Mouse (Mus musculus) forebrain, embryonic 12.5 days (tissue): ENCODE results near the gene Olfr266. TPM values are rescaled to one million over a fixed set of nuclear protein-coding genes. Genes with fewer than 3 reads are reported as not detected.

Experiments used
- ATAC-seq: fragments of 200-750 bp; cut with Nextera tagmentation; 2 replicates; pipeline ENCODE4 v1.8.0; 2017; ENCODE audit warnings: moderate TSS enrichment; ENCODE audit not compliant: low FRiP score
- H3K27ac ChIP-seq: fragments of 300-500 bp; sonication (generic); 2 replicates; pipeline ENCODE4 v1.5.1; 2016; ENCODE audit warnings: mild to moderate bottlenecking
- H3K27me3 ChIP-seq: fragments of 300-500 bp; sonication (generic); 2 replicates; pipeline ENCODE4 v1.6.1; 2016; ENCODE audit warnings: mild to moderate bottlenecking
- H3K36me3 ChIP-seq: fragments of 300-500 bp; sonication (generic); replicated peaks from 2 replicates; pipeline ENCODE4 v1.6.1; 2016; ENCODE audit warnings: mild to moderate bottlenecking
- H3K4me1 ChIP-seq: fragments of 300-500 bp; sonication (generic); 2 replicates; pipeline ENCODE4 v1.6.1; 2016
- H3K4me2 ChIP-seq: fragments of 300-500 bp; sonication (generic); 2 replicates; pipeline ENCODE4 v1.6.1; 2016; ENCODE audit warnings: mild to moderate bottlenecking, moderate library complexity
- H3K4me3 ChIP-seq: fragments of 300-500 bp; sonication (generic); replicated peaks from 2 replicates; pipeline ENCODE4 v1.5.1; 2016; ENCODE audit warnings: mild to moderate bottlenecking
- H3K9ac ChIP-seq: fragments of 300-500 bp; sonication (generic); 2 replicates; pipeline ENCODE4 v1.6.1; 2016; ENCODE audit warnings: mild to moderate bottlenecking
- H3K9me3 ChIP-seq: fragments of 300-500 bp; sonication (generic); 2 replicates; pipeline ENCODE4 v1.6.1; 2016
- WGBS: fragments of 180-500 bp; shearing (Covaris S2); methylation state at CpG from one replicate; pipeline ENCODE4 v1.1.7; 2016; 5-methylcytosine and 5-hydroxymethylcytosine counted together
- polyA plus RNA-seq: library from polyadenylated mRNA; unstranded; fragments of >200 nt; fragmentation: Nextera tagmentation; extraction: Ambion mirVana; gene quantifications from 2 replicates; pipeline ENCODE4 v1.2.1, GENCODE M21; 2016

The Olfr266 gene
- polyA plus RNA-seq = not detected in 2 replicates

- Histone ChIP-seq H3K27ac (no peak within 1 kb of the TSS), H3K27me3 (no peaks in the 10 kb centered on the region), H3K9ac (no peak within 1 kb of the TSS), H3K4me1 (no peaks in the 10 kb centered on the region), H3K4me2 (no peak within 1 kb of the TSS), H3K9me3 (no peaks in the 10 kb centered on the region), H3K4me3 (no peak within 1 kb of the TSS), H3K36me3 (no peaks in the 10 kb centered on the region)
- ATAC-seq = no peak
- 84% methylated on average over 1 of the region's 1 CpGs for WGBS
Observed at GRCm38 (mm10) chr3:106826187-106826586, at the start of gene Olfr266. Gene Olfr266 (minus strand): TSS chr3:106826287.

DNA sequence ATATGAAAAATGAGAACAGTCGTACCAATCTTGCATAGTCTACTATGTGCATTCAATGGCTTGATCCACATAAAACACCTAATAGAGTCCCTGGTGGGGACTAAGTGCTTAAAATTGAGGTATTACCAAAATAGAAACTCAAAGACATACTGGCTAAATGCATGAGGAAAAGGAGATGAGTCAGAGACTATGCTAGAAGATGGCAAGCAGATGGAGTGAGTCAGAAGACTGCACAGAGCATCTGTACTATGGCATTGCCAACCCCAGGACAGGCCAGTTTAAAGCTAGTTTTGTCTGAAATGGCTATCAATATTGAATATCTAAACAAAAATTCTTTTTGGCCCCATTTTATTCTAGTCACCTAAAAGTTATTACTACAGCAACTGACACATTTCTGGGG, 49.5 kb upstream of the Olfr266 start:
- Histone ChIP-seq H3K4me1 (no peaks in the 10 kb centered on the region), H3K36me3 (no peaks in the 10 kb centered on the region), H3K27ac (no peak overlapping the region), H3K4me3 (no peak overlapping the region), H3K27me3 (no peaks in the 10 kb centered on the region), H3K9me3 (no peaks in the 10 kb centered on the region), H3K4me2 (no peak overlapping the region), H3K9ac (no peak overlapping the region)
- no peak for ATAC-seq
- 95% methylated on average over 1 of the region's 1 CpGs for WGBS

GRCm38 (mm10) chr3:106872893-106873292, 46.8 kb upstream of the Olfr266 start:
- no peaks in the 10 kb centered on the region for H3K4me1 ChIP-seq
- ATAC-seq = no peak
- no peaks in the 10 kb centered on the region; the same call in 1 of the 2 replicates for H3K27me3 ChIP-seq
- H3K9ac ChIP-seq = no peak overlapping the region
- no peak overlapping the region for H3K27ac ChIP-seq
- no peak overlapping the region for H3K4me3 ChIP-seq
- no peak overlapping the region for H3K4me2 ChIP-seq
- H3K36me3 ChIP-seq = no peaks in the 10 kb centered on the region
- no peaks in the 10 kb centered on the region for H3K9me3 ChIP-seq

GRCm38 (mm10) chr3:106832107-106832506, 6.0 kb upstream of the Olfr266 start:
- WGBS = 83% methylated on average over 1 of the region's 1 CpGs
- Histone ChIP-seq H3K27me3 (no peaks in the 10 kb centered on the region), H3K36me3 (no peaks in the 10 kb centered on the region), H3K4me1 (no peaks in the 10 kb centered on the region), H3K9me3 (peaks cover 10% of the 10 kb centered on the region), H3K9ac (no peak overlapping the region), H3K4me3 (no peak overlapping the region), H3K4me2 (no peak overlapping the region), H3K27ac (no peak overlapping the region)
- no peak for ATAC-seq

DNA sequence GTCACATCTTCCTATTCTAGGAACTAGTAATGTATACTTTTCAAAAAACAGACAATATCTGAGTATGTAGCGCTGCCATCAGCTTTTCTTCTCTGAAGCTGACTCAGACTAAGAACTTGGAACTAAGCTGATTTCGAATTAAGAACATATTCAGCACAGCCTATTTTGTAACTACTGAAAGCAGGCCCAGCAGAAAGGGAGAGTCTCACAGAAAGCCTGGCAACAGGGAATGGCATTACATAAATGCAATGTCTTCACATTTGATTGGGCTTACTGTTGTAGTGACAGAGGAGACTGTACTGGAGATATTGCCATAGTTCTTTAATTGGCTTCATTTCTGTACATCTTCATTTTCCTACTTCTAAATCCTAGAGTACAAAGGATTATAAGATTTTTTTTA, 8.4 kb downstream of the Olfr266 start:
- H3K27ac ChIP-seq = no peak overlapping the region
- H3K4me2 ChIP-seq = no peak overlapping the region
- H3K9me3 ChIP-seq = no peaks in the 10 kb centered on the region
- no peaks in the 10 kb centered on the region for H3K36me3 ChIP-seq
- H3K4me1 ChIP-seq = no peaks in the 10 kb centered on the region
- WGBS = 80% methylated on average over 2 of the region's 2 CpGs
- H3K4me3 ChIP-seq = no peak overlapping the region
- H3K9ac ChIP-seq = no peak overlapping the region
- no peak for ATAC-seq
- H3K27me3 ChIP-seq = no peaks in the 10 kb centered on the region

GRCm38 (mm10) chr3:106808972-106809695, 17.0 kb downstream of the Olfr266 start:
- H3K4me2 ChIP-seq = no peak overlapping the region

DNA sequence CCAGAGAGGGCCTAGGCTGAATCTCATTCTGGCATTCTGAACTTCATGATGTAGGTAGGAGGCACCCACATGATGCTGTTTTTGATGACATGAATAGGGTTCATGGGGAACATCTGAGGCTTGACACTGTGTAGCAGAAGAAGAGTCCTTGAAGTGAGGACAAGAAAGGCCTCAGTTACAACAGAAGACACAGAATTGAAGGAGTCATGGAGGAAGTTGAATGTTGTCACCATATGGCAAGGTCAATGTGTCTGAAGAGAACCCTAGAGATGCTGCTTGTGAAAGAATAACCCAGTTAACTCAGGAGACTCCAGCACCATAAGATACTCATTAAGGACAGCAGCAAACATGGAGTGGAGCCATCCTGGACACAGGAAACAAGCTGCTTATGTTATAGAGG, 28.0 kb downstream of the Olfr266 start:
- ATAC-seq = no peak
- H3K27me3 ChIP-seq = no peaks in the 10 kb centered on the region
- no peak overlapping the region for H3K27ac ChIP-seq
- H3K4me3 ChIP-seq = no peak overlapping the region
- no peak overlapping the region for H3K9ac ChIP-seq
- no peaks in the 10 kb centered on the region for H3K36me3 ChIP-seq
- no peak overlapping the region for H3K4me2 ChIP-seq
- H3K9me3 ChIP-seq = peaks cover 3% of the 10 kb centered on the region; the same call in 1 of the 2 replicates
- no peaks in the 10 kb centered on the region for H3K4me1 ChIP-seq

More at GRCm38 (mm10) chr3:106808972-106809695, 17.0 kb downstream of the Olfr266 start:
- 70% methylated on average over 2 of the region's 2 CpGs for WGBS
- H3K27ac ChIP-seq = no peak overlapping the region
- H3K9ac ChIP-seq = no peak overlapping the region
- no peaks in the 10 kb centered on the region for H3K9me3 ChIP-seq
- no peaks in the 10 kb centered on the region for H3K36me3 ChIP-seq
- no peaks in the 10 kb centered on the region for H3K27me3 ChIP-seq
- H3K4me1 ChIP-seq = no peaks in the 10 kb centered on the region
- H3K4me3 ChIP-seq = no peak overlapping the region
- ATAC-seq = no peak

GRCm38 (mm10) chr3:106789930-106790329, 36.2 kb downstream of the Olfr266 start, which contains the start of gene Cd53:
Gene Cd53 (minus strand): TSS chr3:106790149.
- Histone ChIP-seq H3K9me3 (no peaks in the 10 kb centered on the region), H3K36me3 (no peaks in the 10 kb centered on the region), H3K4me2 (no peak within 1 kb of the TSS), H3K27me3 (no peaks in the 10 kb centered on the region), H3K27ac (no peak within 1 kb of the TSS), H3K9ac (no peak within 1 kb of the TSS), H3K4me1 (no peaks in the 10 kb centered on the region), H3K4me3 (no peak within 1 kb of the TSS)
- no peak for ATAC-seq
- WGBS = 89% methylated on average over 2 of the region's 2 CpGs

DNA sequence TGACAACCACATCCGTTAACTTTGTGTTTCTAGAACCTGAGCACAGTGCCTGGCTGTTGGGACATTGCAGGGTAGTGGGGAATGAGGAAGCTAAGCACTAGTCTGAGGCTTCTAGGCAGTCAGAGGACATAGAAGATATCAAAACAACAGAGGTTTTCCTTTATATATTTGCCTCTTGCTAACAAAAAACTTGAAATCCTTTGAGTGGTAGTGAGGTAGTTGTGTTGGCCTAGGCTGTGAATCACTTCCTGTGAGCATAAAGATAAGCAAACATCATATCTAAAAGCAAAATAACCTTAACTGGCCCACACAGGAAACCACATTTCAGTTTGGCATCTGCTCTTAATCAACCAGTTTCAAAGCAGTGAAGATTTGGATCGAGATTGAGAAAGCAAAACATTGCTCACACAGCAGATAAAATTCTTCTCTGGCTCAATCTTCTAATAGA, 37.6 kb downstream of the Olfr266 start:
- 67% methylated on average over 2 of the region's 2 CpGs for WGBS

DNA sequence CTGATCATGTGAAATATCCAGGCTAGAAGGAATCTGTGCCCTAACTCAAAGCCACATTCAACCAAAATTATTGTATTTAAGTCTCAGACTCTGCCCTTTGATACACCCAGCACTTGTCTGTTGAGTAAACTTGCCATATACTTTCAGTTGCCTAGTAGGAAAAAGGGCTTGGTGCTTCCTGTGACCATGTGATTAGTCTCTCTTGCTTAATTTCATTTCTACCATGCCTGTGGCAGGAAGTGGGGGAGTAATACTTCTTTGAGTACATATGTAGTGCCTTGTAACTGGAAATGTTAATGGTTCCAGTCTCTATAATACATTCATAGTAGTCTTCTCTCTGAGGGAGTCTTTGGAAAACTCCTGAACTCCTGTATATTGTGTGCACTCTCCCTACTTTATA, 38.1 kb downstream of the Olfr266 start:
- Histone ChIP-seq H3K9ac (no peak overlapping the region), H3K4me3 (no peak overlapping the region), H3K9me3 (no peaks in the 10 kb centered on the region), H3K36me3 (no peaks in the 10 kb centered on the region), H3K27ac (no peak overlapping the region), H3K4me2 (no peak overlapping the region), H3K4me1 (no peaks in the 10 kb centered on the region), H3K27me3 (no peaks in the 10 kb centered on the region)
- ATAC-seq = no peak

More for the DNA sequence above, 37.6 kb downstream of the Olfr266 start:
- ATAC-seq = no peak
- no peaks in the 10 kb centered on the region for H3K4me1 ChIP-seq
- H3K4me2 ChIP-seq = no peak overlapping the region
- H3K4me3 ChIP-seq = no peak overlapping the region
- no peaks in the 10 kb centered on the region for H3K9me3 ChIP-seq
- H3K27ac ChIP-seq = no peak overlapping the region
- no peaks in the 10 kb centered on the region for H3K27me3 ChIP-seq
- H3K36me3 ChIP-seq = no peaks in the 10 kb centered on the region
- H3K9ac ChIP-seq = no peak overlapping the region

DNA sequence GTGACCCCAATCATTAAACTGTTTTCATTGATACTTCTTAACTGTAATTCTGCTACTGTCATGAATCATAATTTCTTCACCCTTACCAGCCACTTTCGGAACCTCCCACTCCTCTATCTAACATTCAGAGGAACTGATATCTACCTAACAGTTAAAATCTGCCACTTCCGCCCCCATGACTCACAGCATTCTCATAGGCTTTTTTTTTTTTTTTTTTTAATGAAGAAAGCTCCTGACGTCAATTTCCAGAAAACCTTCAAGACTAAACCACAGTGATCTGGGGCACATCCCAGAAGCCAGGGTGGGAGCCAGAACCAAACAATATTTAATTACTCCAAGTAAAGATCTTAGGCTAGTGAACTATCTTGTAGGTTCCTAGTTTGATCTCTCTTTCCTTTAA, 41.0 kb downstream of the Olfr266 start:
- Histone ChIP-seq H3K9ac (no peak overlapping the region), H3K4me3 (no peak overlapping the region), H3K4me1 (no peaks in the 10 kb centered on the region), H3K4me2 (no peak overlapping the region), H3K27me3 (no peaks in the 10 kb centered on the region), H3K9me3 (no peaks in the 10 kb centered on the region), H3K27ac (no peak overlapping the region), H3K36me3 (no peaks in the 10 kb centered on the region)
- no peak for ATAC-seq
- WGBS = 78% methylated on average over 3 of the region's 3 CpGs

GRCm38 (mm10) chr3:106771834-106772233, 54.3 kb downstream of the Olfr266 start:
- 88% methylated on average over 1 of the region's 1 CpGs for WGBS
- H3K4me1 ChIP-seq = no peaks in the 10 kb centered on the region
- no peaks in the 10 kb centered on the region for H3K27me3 ChIP-seq
- no peak overlapping the region for H3K9ac ChIP-seq
- H3K4me2 ChIP-seq = no peak overlapping the region
- no peaks in the 10 kb centered on the region for H3K9me3 ChIP-seq
- no peak overlapping the region for H3K4me3 ChIP-seq
- H3K36me3 ChIP-seq = no peaks in the 10 kb centered on the region
- H3K27ac ChIP-seq = no peak overlapping the region
- no peak for ATAC-seq
